Mouse (Mus musculus): ENCODE data around the gene Mars. TPM values are rescaled to one million over a fixed set of nuclear protein-coding genes. Genes with fewer than 3 reads are reported as not detected.

Mars gene
- polyA plus RNA-seq, 1 experiment = 155 TPM

GRCm38 (mm10) chr10:127346173-127346572 is 34.6 kb upstream of the Mars start:
- Histone ChIP-seq H3ac (ENCODE audit: control insufficient read depth, insufficient read length, low read depth) (no peak overlapping the region), H3K79me2 (ENCODE audit: control insufficient read depth, insufficient read depth) (no peaks in the 10 kb centered on the region), H3K4me3 (ENCODE audit: insufficient read depth, poor library complexity, severe bottlenecking) (no peak overlapping the region), H3K79me3 (ENCODE audit: low read depth) (no peaks in the 10 kb centered on the region), H3K27me3 (ENCODE audit: control insufficient read depth, insufficient read depth, insufficient read length) (no peaks in the 10 kb centered on the region), H3K36me3 (ENCODE audit: control insufficient read depth, insufficient read depth) (no peaks in the 10 kb centered on the region)
- TF ChIP-seq MYOD1 (IDR thresholded peaks at IDR 0.05; ENCODE audit: control insufficient read depth, insufficient read length, low read depth) (no peak), MYOG (IDR thresholded peaks at IDR 0.05; ENCODE audit: control insufficient read depth, extremely low read depth, insufficient read length) (no peak), CEBPB (IDR thresholded peaks at IDR 0.05; ENCODE audit: low read depth) (no peak), USF1 (IDR thresholded peaks at IDR 0.05; ENCODE audit: low read depth) (no peak), CTCF (IDR thresholded peaks at IDR 0.05; ENCODE audit: control insufficient read depth, insufficient read depth, insufficient read length) (no peak), MAX (IDR thresholded peaks at IDR 0.05) (no peak), FOSL1 (IDR thresholded peaks at IDR 0.05; ENCODE audit: insufficient read depth, low read length, poor library complexity, severe bottlenecking) (no peak)

- no peaks in the 10 kb centered on the region for H3K27me3 ChIP-seq (ENCODE audit: control insufficient read depth, insufficient read depth, insufficient read length)
- H3K79me2 ChIP-seq (ENCODE audit: control insufficient read depth, insufficient read depth) = no peaks in the 10 kb centered on the region
- no peak overlapping the region for H3ac ChIP-seq (ENCODE audit: control insufficient read depth, insufficient read length, low read depth)
- no peak overlapping the region for H3K4me3 ChIP-seq (ENCODE audit: insufficient read depth, poor library complexity, severe bottlenecking)
- H3K36me3 ChIP-seq (ENCODE audit: control insufficient read depth, insufficient read depth) = no peaks in the 10 kb centered on the region
- TF ChIP-seq CEBPB (IDR thresholded peaks at IDR 0.05; ENCODE audit: low read depth) (no peak), USF1 (IDR thresholded peaks at IDR 0.05; ENCODE audit: low read depth) (peak; percentile 26)
- no peaks in the 10 kb centered on the region for H3K79me3 ChIP-seq (ENCODE audit: low read depth)
Measured at GRCm38 (mm10) chr10:127343029-127343428, 31.4 kb upstream of the Mars start.

- Histone ChIP-seq H3K36me3 (ENCODE audit: control insufficient read depth, insufficient read depth) (no peaks in the 10 kb centered on the region), H3K79me2 (ENCODE audit: control insufficient read depth, insufficient read depth) (no peaks in the 10 kb centered on the region), H3K27me3 (ENCODE audit: control insufficient read depth, insufficient read depth, insufficient read length) (no peaks in the 10 kb centered on the region), H3K79me3 (ENCODE audit: low read depth) (no peaks in the 10 kb centered on the region), H3ac (ENCODE audit: control insufficient read depth, insufficient read length, low read depth) (peak within 1 kb of the TSS; percentile 28), H3K4me3 (ENCODE audit: insufficient read depth, poor library complexity, severe bottlenecking) (peak within 1 kb of the TSS; percentile 32)
- TF ChIP-seq MYOG (IDR thresholded peaks at IDR 0.05; ENCODE audit: control insufficient read depth, extremely low read depth, insufficient read length) (no peak), FOSL1 (IDR thresholded peaks at IDR 0.05; ENCODE audit: insufficient read depth, low read length, poor library complexity, severe bottlenecking) (no peak), CTCF (IDR thresholded peaks at IDR 0.05; ENCODE audit: control insufficient read depth, insufficient read depth, insufficient read length) (peak; percentile 73), CEBPB (IDR thresholded peaks at IDR 0.05; ENCODE audit: low read depth) (no peak), MAX (IDR thresholded peaks at IDR 0.05) (peak; percentile 79)
Measured at GRCm38 (mm10) chr10:127341891-127342639, 30.5 kb upstream of the Mars start, which contains the start of gene Gli1. Gene Gli1, minus strand, starts transcription at chr10:127341974.

GRCm38 (mm10) chr10:127341360-127341690 is 29.7 kb upstream of the Mars start:
- peak overlapping the region; percentile 22 for H3ac ChIP-seq (ENCODE audit: control insufficient read depth, insufficient read length, low read depth)
- TF ChIP-seq CEBPB (IDR thresholded peaks at IDR 0.05; ENCODE audit: low read depth) (no peak), USF1 (IDR thresholded peaks at IDR 0.05; ENCODE audit: low read depth) (no peak), MAX (IDR thresholded peaks at IDR 0.05) (no peak), FOSL1 (IDR thresholded peaks at IDR 0.05; ENCODE audit: insufficient read depth, low read length, poor library complexity, severe bottlenecking) (no peak), MYOD1 (IDR thresholded peaks at IDR 0.05; ENCODE audit: control insufficient read depth, insufficient read length, low read depth) (no peak), MYOG (IDR thresholded peaks at IDR 0.05; ENCODE audit: control insufficient read depth, extremely low read depth, insufficient read length) (no peak), CTCF (IDR thresholded peaks at IDR 0.05; ENCODE audit: control insufficient read depth, insufficient read depth, insufficient read length) (no peak)
- no peaks in the 10 kb centered on the region for H3K79me2 ChIP-seq (ENCODE audit: control insufficient read depth, insufficient read depth)
- H3K4me3 ChIP-seq (ENCODE audit: insufficient read depth, poor library complexity, severe bottlenecking) = peak overlapping the region; percentile 32
- no peaks in the 10 kb centered on the region for H3K27me3 ChIP-seq (ENCODE audit: control insufficient read depth, insufficient read depth, insufficient read length)
- H3K36me3 ChIP-seq (ENCODE audit: control insufficient read depth, insufficient read depth) = no peaks in the 10 kb centered on the region
- no peaks in the 10 kb centered on the region for H3K79me3 ChIP-seq (ENCODE audit: low read depth)

GRCm38 (mm10) chr10:127340577-127341359 is 29.2 kb upstream of the Mars start:
- no peaks in the 10 kb centered on the region for H3K79me3 ChIP-seq (ENCODE audit: low read depth)
- H3ac ChIP-seq (ENCODE audit: control insufficient read depth, insufficient read length, low read depth) = no peak overlapping the region
- TF ChIP-seq CEBPB (IDR thresholded peaks at IDR 0.05; ENCODE audit: low read depth) (no peak), MYOG (IDR thresholded peaks at IDR 0.05; ENCODE audit: control insufficient read depth, extremely low read depth, insufficient read length) (no peak), MAX (IDR thresholded peaks at IDR 0.05) (no peak), USF1 (IDR thresholded peaks at IDR 0.05; ENCODE audit: low read depth) (no peak)

More at GRCm38 (mm10) chr10:127340577-127341359, 29.2 kb upstream of the Mars start:
- H3K4me3 ChIP-seq (ENCODE audit: insufficient read depth, poor library complexity, severe bottlenecking) = peak overlapping the region; percentile 32
- no peaks in the 10 kb centered on the region for H3K27me3 ChIP-seq (ENCODE audit: control insufficient read depth, insufficient read depth, insufficient read length)
- H3K79me2 ChIP-seq (ENCODE audit: control insufficient read depth, insufficient read depth) = no peaks in the 10 kb centered on the region
- no peaks in the 10 kb centered on the region for H3K36me3 ChIP-seq (ENCODE audit: control insufficient read depth, insufficient read depth)

Measured in C2C12 (cell line).